Mouse (Mus musculus): Measurements from ENCODE around the gene Wipi1. TPM values are rescaled to one million over a fixed set of nuclear protein-coding genes. Genes with fewer than 3 reads are reported as not detected.
A peak's percentile ranks its signal among the peaks of the same experiment; 100 is the strongest.
"Not testable (repeated sequence)": the region's sequence is repeated elsewhere in the genome, so short reads cannot be mapped to it uniquely, and the experiment has no call there.

The Wipi1 gene
- polyA plus RNA-seq, 1 experiment from 2014 or later = 23.3 TPM

- Histone ChIP-seq H3K4me3 (ENCODE audit: low read depth, low read length) (no peak overlapping the region), H3K36me3 (ENCODE audit: control insufficient read depth, insufficient read depth, low read length) (no peaks in the 10 kb centered on the region), H3K4me2 (ENCODE audit: low read depth, severe bottlenecking) (no peak overlapping the region), H3K9ac (ENCODE audit: low read length) (no peak overlapping the region), H3K27me3 (ENCODE audit: control insufficient read depth, insufficient read depth, low read length) (no peaks in the 10 kb centered on the region), H3K9me3 (ENCODE audit: control insufficient read depth, low read length) (no peaks in the 10 kb centered on the region), H3K4me1 (ENCODE audit: control insufficient read depth, insufficient read depth, low read length) (no peaks in the 10 kb centered on the region), H3K27ac (replicated peaks; ENCODE audit: low read depth, low read length) (no peak overlapping the region)
- ATAC-seq (ENCODE audit: insufficient number of reproducible peaks, low FRiP score, low TSS enrichment, low read depth) = no peak
- no peak for DNase-seq (ENCODE audit: low spot score)
- 87% methylated on average over 4 of the region's 4 CpGs for WGBS
These were observed 15.9 kb upstream of the Wipi1 start for GRCm38 (mm10) chr11:109627648-109628047.

DNA sequence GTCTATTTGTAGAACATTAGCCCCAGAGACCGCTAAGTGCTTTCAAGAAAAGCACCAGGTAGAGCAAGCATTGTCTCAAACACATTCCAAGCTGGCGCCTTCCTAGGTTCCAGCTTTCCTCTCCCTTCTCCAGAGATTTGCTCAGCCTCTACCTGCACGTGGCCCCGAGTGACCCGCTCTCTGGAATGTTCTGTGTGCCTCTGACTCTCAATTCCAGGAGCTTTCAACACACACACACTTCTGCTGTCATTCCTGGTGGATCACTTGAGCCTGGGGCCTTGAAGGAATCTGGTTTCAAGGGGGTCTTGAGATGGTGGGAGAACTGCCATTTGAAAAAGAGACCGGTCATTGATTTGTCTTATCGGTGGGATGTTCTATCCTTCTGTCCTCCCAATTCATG is 11.5 kb upstream of the Wipi1 start:
- no peak overlapping the region for H3K9ac ChIP-seq (ENCODE audit: low read length)
- ATAC-seq (ENCODE audit: insufficient number of reproducible peaks, low FRiP score, low TSS enrichment, low read depth) (no peak), DNase-seq (ENCODE audit: low spot score) (no peak)
- no peaks in the 10 kb centered on the region for H3K9me3 ChIP-seq (ENCODE audit: control insufficient read depth, low read length)
- no peak overlapping the region for H3K4me3 ChIP-seq (ENCODE audit: low read depth, low read length)
- no peak overlapping the region for H3K4me2 ChIP-seq (ENCODE audit: low read depth, severe bottlenecking)
- H3K36me3 ChIP-seq (ENCODE audit: control insufficient read depth, insufficient read depth, low read length) = no peaks in the 10 kb centered on the region
- WGBS = 92% methylated on average over 7 of the region's 7 CpGs
- H3K27me3 ChIP-seq (ENCODE audit: control insufficient read depth, insufficient read depth, low read length) = no peaks in the 10 kb centered on the region
- H3K27ac ChIP-seq (replicated peaks; ENCODE audit: low read depth, low read length) = no peak overlapping the region
- H3K4me1 ChIP-seq (ENCODE audit: control insufficient read depth, insufficient read depth, low read length) = no peaks in the 10 kb centered on the region

- no peaks in the 10 kb centered on the region for H3K4me1 ChIP-seq (ENCODE audit: control insufficient read depth, insufficient read depth, low read length)
- no peak overlapping the region for H3K4me3 ChIP-seq (ENCODE audit: low read depth, low read length)
- H3K9me3 ChIP-seq (ENCODE audit: control insufficient read depth, low read length) = no peaks in the 10 kb centered on the region
- no peak overlapping the region for H3K9ac ChIP-seq (ENCODE audit: low read length)
- H3K4me2 ChIP-seq (ENCODE audit: low read depth, severe bottlenecking) = peak overlapping the region; percentile 24; the same call in 1 of the 2 replicates
- ATAC-seq (ENCODE audit: insufficient number of reproducible peaks, low FRiP score, low TSS enrichment, low read depth) (peak; percentile 35; the same call in 1 of the 2 replicates), DNase-seq (ENCODE audit: low spot score) (peak; percentile 40)
- 22% methylated on average over 15 of the region's 15 CpGs for WGBS
- H3K27ac ChIP-seq (replicated peaks; ENCODE audit: low read depth, low read length) = no peak overlapping the region
- H3K27me3 ChIP-seq (ENCODE audit: control insufficient read depth, insufficient read depth, low read length) = no peaks in the 10 kb centered on the region
- no peaks in the 10 kb centered on the region for H3K36me3 ChIP-seq (ENCODE audit: control insufficient read depth, insufficient read depth, low read length)
These were observed 10.8 kb upstream of the Wipi1 start for GRCm38 (mm10) chr11:109622518-109623037.

DNA sequence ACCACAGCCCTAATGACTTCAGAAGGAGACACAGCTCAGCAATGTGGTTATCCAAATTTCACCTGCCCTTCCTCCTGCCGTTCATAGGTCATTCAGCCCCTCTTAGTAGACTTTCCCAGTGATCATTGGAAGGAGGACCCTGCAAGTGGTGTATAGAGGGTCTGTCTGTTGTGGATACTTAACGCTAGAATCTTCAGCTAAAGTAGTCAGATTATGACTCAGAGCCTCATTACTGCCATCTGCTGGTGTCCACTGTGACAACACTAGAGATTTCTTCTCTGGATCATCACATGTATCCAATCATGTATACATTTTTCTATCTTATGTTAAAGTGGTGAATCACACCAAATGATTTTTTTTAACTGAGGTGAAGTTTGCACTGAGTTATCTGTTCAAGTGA is 9.4 kb upstream of the Wipi1 start:
- H3K9ac ChIP-seq (ENCODE audit: low read length) = no peak overlapping the region
- H3K4me3 ChIP-seq (ENCODE audit: low read depth, low read length) = no peak overlapping the region
- H3K36me3 ChIP-seq (ENCODE audit: control insufficient read depth, insufficient read depth, low read length) = no peaks in the 10 kb centered on the region
- no peaks in the 10 kb centered on the region for H3K27me3 ChIP-seq (ENCODE audit: control insufficient read depth, insufficient read depth, low read length)
- WGBS = 15% methylated on average over 2 of the region's 2 CpGs
- no peak overlapping the region for H3K4me2 ChIP-seq (ENCODE audit: low read depth, severe bottlenecking)
- H3K9me3 ChIP-seq (ENCODE audit: control insufficient read depth, low read length) = no peaks in the 10 kb centered on the region
- no peak for ATAC-seq (ENCODE audit: insufficient number of reproducible peaks, low FRiP score, low TSS enrichment, low read depth)
- H3K27ac ChIP-seq (replicated peaks; ENCODE audit: low read depth, low read length) = no peak overlapping the region
- H3K4me1 ChIP-seq (ENCODE audit: control insufficient read depth, insufficient read depth, low read length) = peaks cover 6% of the 10 kb centered on the region; the same call in 1 of the 2 replicates
- peak; percentile 63 for DNase-seq (ENCODE audit: low spot score)

GRCm38 (mm10) chr11:109620356-109620755 is 8.6 kb upstream of the Wipi1 start:
- ATAC-seq (ENCODE audit: insufficient number of reproducible peaks, low FRiP score, low TSS enrichment, low read depth) = no peak
- Histone ChIP-seq H3K27ac (replicated peaks; ENCODE audit: low read depth, low read length) (no peak overlapping the region), H3K27me3 (ENCODE audit: control insufficient read depth, insufficient read depth, low read length) (no peaks in the 10 kb centered on the region), H3K4me1 (ENCODE audit: control insufficient read depth, insufficient read depth, low read length) (peaks cover 6% of the 10 kb centered on the region; the same call in 1 of the 2 replicates), H3K4me3 (ENCODE audit: low read depth, low read length) (no peak overlapping the region), H3K9me3 (ENCODE audit: control insufficient read depth, low read length) (no peaks in the 10 kb centered on the region), H3K36me3 (ENCODE audit: control insufficient read depth, insufficient read depth, low read length) (no peaks in the 10 kb centered on the region), H3K4me2 (ENCODE audit: low read depth, severe bottlenecking) (no peak overlapping the region), H3K9ac (ENCODE audit: low read length) (no peak overlapping the region)
- DNase-seq (ENCODE audit: low spot score) = no peak
- 75% methylated on average over 6 of the region's 6 CpGs for WGBS

DNA sequence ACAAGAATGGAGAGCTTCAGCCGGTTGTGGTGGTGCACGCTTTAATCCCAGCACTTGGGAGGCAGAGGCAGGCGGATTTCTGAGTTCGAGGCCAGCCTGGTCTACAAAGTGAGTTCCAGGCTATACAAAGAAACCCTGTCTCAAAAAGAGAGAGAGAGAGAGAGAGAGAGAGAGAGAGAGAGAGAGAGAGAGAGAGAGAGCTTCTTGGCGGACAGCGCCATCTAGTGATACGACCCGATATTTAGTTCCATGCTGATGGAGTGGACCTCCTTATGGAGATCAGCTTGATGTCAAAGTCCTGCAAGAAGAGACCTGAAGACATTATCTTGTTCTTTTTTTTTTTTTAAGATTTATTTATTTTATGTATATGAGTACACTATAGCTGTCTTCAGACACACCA is 7.3 kb upstream of the Wipi1 start:
- H3K36me3 ChIP-seq (ENCODE audit: control insufficient read depth, insufficient read depth, low read length); H3K4me1 ChIP-seq (ENCODE audit: control insufficient read depth, insufficient read depth, low read length); H3K27me3 ChIP-seq (ENCODE audit: control insufficient read depth, insufficient read depth, low read length); H3K4me3 ChIP-seq (ENCODE audit: low read depth, low read length); H3K4me2 ChIP-seq (ENCODE audit: low read depth, severe bottlenecking); H3K9me3 ChIP-seq (ENCODE audit: control insufficient read depth, low read length); ATAC-seq (ENCODE audit: insufficient number of reproducible peaks, low FRiP score, low TSS enrichment, low read depth); H3K27ac ChIP-seq (replicated peaks; ENCODE audit: low read depth, low read length); H3K9ac ChIP-seq (ENCODE audit: low read length): not testable (repeated sequence)
- DNase-seq (ENCODE audit: low spot score) = peak; percentile 61
- 33% methylated on average over 8 of the region's 8 CpGs for WGBS

GRCm38 (mm10) chr11:109616766-109617165 is 5.0 kb upstream of the Wipi1 start:
- DNase-seq (ENCODE audit: low spot score) (peak; percentile 41), ATAC-seq (ENCODE audit: insufficient number of reproducible peaks, low FRiP score, low TSS enrichment, low read depth) (no peak)
- Histone ChIP-seq H3K27me3 (ENCODE audit: control insufficient read depth, insufficient read depth, low read length) (no peaks in the 10 kb centered on the region), H3K27ac (replicated peaks; ENCODE audit: low read depth, low read length) (peak overlapping the region; percentile 52; the same call in 1 of the 2 replicates), H3K4me1 (ENCODE audit: control insufficient read depth, insufficient read depth, low read length) (peaks cover 6% of the 10 kb centered on the region; the same call in 1 of the 2 replicates), H3K9ac (ENCODE audit: low read length) (no peak overlapping the region), H3K4me3 (ENCODE audit: low read depth, low read length) (no peak overlapping the region), H3K9me3 (ENCODE audit: control insufficient read depth, low read length) (no peaks in the 10 kb centered on the region), H3K36me3 (ENCODE audit: control insufficient read depth, insufficient read depth, low read length) (no peaks in the 10 kb centered on the region), H3K4me2 (ENCODE audit: low read depth, severe bottlenecking) (no peak overlapping the region)
- 37% methylated on average over 4 of the region's 4 CpGs for WGBS

DNA sequence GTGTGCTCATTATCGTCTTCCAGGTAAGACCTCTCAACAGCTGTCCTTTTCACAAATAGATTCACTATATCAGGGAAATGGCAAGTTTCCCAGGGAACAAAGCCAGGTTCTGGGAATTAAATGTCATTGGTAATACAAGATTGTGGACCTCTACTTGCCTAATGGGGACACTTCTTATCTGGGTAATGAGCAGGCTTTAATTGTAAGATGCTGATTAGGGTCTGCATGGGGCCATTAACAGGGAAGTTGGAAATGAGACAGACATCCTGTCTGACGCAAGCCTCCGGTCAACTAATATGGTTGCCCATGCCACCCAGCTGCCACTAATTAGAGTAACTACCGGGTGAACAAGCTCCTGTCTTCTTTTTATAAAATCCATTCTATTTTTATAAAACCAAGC is 4.6 kb upstream of the Wipi1 start:
- Histone ChIP-seq H3K9ac (ENCODE audit: low read length) (no peak overlapping the region), H3K4me2 (ENCODE audit: low read depth, severe bottlenecking) (no peak overlapping the region), H3K4me3 (ENCODE audit: low read depth, low read length) (no peak overlapping the region), H3K27me3 (ENCODE audit: control insufficient read depth, insufficient read depth, low read length) (no peaks in the 10 kb centered on the region), H3K4me1 (ENCODE audit: control insufficient read depth, insufficient read depth, low read length) (peaks cover 6% of the 10 kb centered on the region; the same call in 1 of the 2 replicates), H3K27ac (replicated peaks; ENCODE audit: low read depth, low read length) (peak overlapping the region; percentile 52; the same call in 1 of the 2 replicates), H3K36me3 (ENCODE audit: control insufficient read depth, insufficient read depth, low read length) (no peaks in the 10 kb centered on the region), H3K9me3 (ENCODE audit: control insufficient read depth, low read length) (no peaks in the 10 kb centered on the region)
- ATAC-seq (ENCODE audit: insufficient number of reproducible peaks, low FRiP score, low TSS enrichment, low read depth) (no peak), DNase-seq (ENCODE audit: low spot score) (no peak)
- WGBS = 35% methylated on average over 4 of the region's 4 CpGs

DNA sequence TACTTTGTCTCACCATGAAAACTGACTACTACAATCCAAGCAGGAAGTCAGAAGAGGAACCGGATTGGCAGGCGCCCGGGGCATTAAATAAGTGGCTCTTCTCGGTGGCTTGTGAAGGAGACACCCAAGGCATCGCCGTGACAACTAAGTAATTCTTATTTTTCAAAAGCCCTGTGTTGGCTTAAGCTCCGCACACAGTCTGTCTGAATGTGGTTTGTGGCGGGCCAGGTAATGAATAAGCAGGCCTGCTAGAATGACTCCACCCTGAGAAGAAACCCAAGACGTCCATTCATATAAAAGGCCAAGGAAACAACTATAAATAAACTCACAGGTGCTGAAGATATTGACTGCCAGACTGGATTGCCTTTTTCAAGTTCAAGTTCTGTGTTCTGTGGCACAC is 3.5 kb upstream of the Wipi1 start:
- Histone ChIP-seq H3K9ac (ENCODE audit: low read length) (no peak overlapping the region), H3K4me3 (ENCODE audit: low read depth, low read length) (no peak overlapping the region), H3K27ac (replicated peaks; ENCODE audit: low read depth, low read length) (no peak overlapping the region), H3K4me2 (ENCODE audit: low read depth, severe bottlenecking) (no peak overlapping the region), H3K36me3 (ENCODE audit: control insufficient read depth, insufficient read depth, low read length) (no peaks in the 10 kb centered on the region), H3K4me1 (ENCODE audit: control insufficient read depth, insufficient read depth, low read length) (peaks cover 9% of the 10 kb centered on the region; the same call in 1 of the 2 replicates), H3K27me3 (ENCODE audit: control insufficient read depth, insufficient read depth, low read length) (no peaks in the 10 kb centered on the region), H3K9me3 (ENCODE audit: control insufficient read depth, low read length) (no peaks in the 10 kb centered on the region)
- DNase-seq (ENCODE audit: low spot score) (no peak), ATAC-seq (ENCODE audit: insufficient number of reproducible peaks, low FRiP score, low TSS enrichment, low read depth) (no peak)
- WGBS = 82% methylated on average over 9 of the region's 9 CpGs

Measured in limb, embryonic 11.5 days (tissue).